Mouse (Mus musculus): ENCODE data around the gene 2310061I04Rik. TPM values are rescaled to one million over a fixed set of nuclear protein-coding genes. Genes with fewer than 3 reads are reported as not detected.

Gene 2310061I04Rik
- polyA plus RNA-seq, 1 experiment from 2014 or later, result 15.6 TPM

- Histone ChIP-seq H3K27ac (ENCODE audit: low read depth) (no peak overlapping the region), H3K9me3 (ENCODE audit: low read length) (no peaks in the 10 kb centered on the region), H3K4me2 (ENCODE audit: low read depth, low read length) (no peak overlapping the region), H3K36me3 (replicated peaks; ENCODE audit: insufficient read depth, low read length) (peaks cover 75% of the 10 kb centered on the region), H3K4me3 (ENCODE audit: low read depth, low read length) (no peak overlapping the region), H3K27me3 (ENCODE audit: insufficient read depth, low read length) (no peaks in the 10 kb centered on the region), H3K4me1 (ENCODE audit: insufficient read depth) (peaks cover 4% of the 10 kb centered on the region; the same call in 1 of the 2 replicates), H3K9ac (replicated peaks) (no peak overlapping the region)
- ATAC-seq, result no peak
- DNase-seq, result no peak
- WGBS (ENCODE audit: insufficient replicate concordance), result 58% methylated on average over 1 of the region's 1 CpGs
- TF ChIP-seq CTCF (IDR thresholded peaks at IDR 0.05; ENCODE audit: low read depth) (peak; percentile 36), EP300 (IDR thresholded peaks at IDR 0.05; ENCODE audit: low read depth) (no peak)
These were observed 49.1 kb downstream of the 2310061I04Rik start for GRCm38 (mm10) chr17:35848112-35848511.

GRCm38 (mm10) chr17:35843514-35843913 lies 53.7 kb downstream of the 2310061I04Rik start:
- no peak overlapping the region for H3K9ac ChIP-seq (replicated peaks)
- ATAC-seq, result no peak
- 89% methylated on average over 3 of the region's 3 CpGs for whole genome bisulfite sequencing (ENCODE audit: insufficient replicate concordance)
- H3K27ac ChIP-seq (ENCODE audit: low read depth), result no peak overlapping the region
- H3K36me3 ChIP-seq (replicated peaks; ENCODE audit: insufficient read depth, low read length), result peaks cover 37% of the 10 kb centered on the region
- no peak for DNase-seq
- H3K9me3 ChIP-seq (ENCODE audit: low read length), result no peaks in the 10 kb centered on the region
- H3K4me3 ChIP-seq (ENCODE audit: low read depth, low read length), result no peak overlapping the region
- no peak overlapping the region for H3K4me2 ChIP-seq (ENCODE audit: low read depth, low read length)
- H3K4me1 ChIP-seq (ENCODE audit: insufficient read depth), result peaks cover 25% of the 10 kb centered on the region
- no peaks in the 10 kb centered on the region for H3K27me3 ChIP-seq (ENCODE audit: insufficient read depth, low read length)
- TF ChIP-seq EP300 (IDR thresholded peaks at IDR 0.05; ENCODE audit: low read depth) (no peak), CTCF (IDR thresholded peaks at IDR 0.05; ENCODE audit: low read depth) (peak; percentile 48)

MicroRNAs encoded within 50 kb of the gene (microRNA counts, 519-probe panel; counts per million panel counts)
- microRNA mmu-miR-1894-3p, result not detected
- microRNA mmu-miR-1894-5p, result not detected

Small RNAs within 50 kb of the gene (microRNA-seq; reads per million reads assigned to microRNA genes)
- gene Gm28033 (2.8 reads per million), gene Mir1894 (not detected)

Other genes with a start within 250 kb of the 2310061I04Rik start
- 4.6 and 5.0 TPM in 2 replicates for gene Vars2, start 229.8 kb downstream of the 2310061I04Rik start, polyA plus RNA-seq (2015; fragmentation: Nextera tagmentation; extraction: Ambion mirVana)
- gene Gtf2h4, start 223.7 kb downstream of the 2310061I04Rik start, polyA plus RNA-seq (2015; fragmentation: Nextera tagmentation; extraction: Ambion mirVana), result 14.1 and 15.2 TPM in 2 replicates
- gene Ddr1, start 192.8 kb downstream of the 2310061I04Rik start, polyA plus RNA-seq (2015; fragmentation: Nextera tagmentation; extraction: Ambion mirVana), result 2.2 and 2.3 TPM in 2 replicates
- gene Ier3, start 75.7 kb downstream of the 2310061I04Rik start, polyA plus RNA-seq (2015; fragmentation: Nextera tagmentation; extraction: Ambion mirVana), result 15.4 and 18.6 TPM in 2 replicates
- gene Flot1, start 74.2 kb downstream of the 2310061I04Rik start, polyA plus RNA-seq (2015; fragmentation: Nextera tagmentation; extraction: Ambion mirVana), result 25.9 and 31.3 TPM in 2 replicates
- 198 and 213 TPM in 2 replicates for gene Tubb5, start 59.1 kb downstream of the 2310061I04Rik start, polyA plus RNA-seq (2015; fragmentation: Nextera tagmentation; extraction: Ambion mirVana)
- 2.5 and 3.3 TPM in 2 replicates for gene Mdc1, start 55.9 kb downstream of the 2310061I04Rik start, polyA plus RNA-seq (2015; fragmentation: Nextera tagmentation; extraction: Ambion mirVana)
- 15.5 and 15.8 TPM in 2 replicates for gene Nrm, start 36.1 kb downstream of the 2310061I04Rik start, polyA plus RNA-seq (2015; fragmentation: Nextera tagmentation; extraction: Ambion mirVana)
- gene Ppp1r18, start 31.8 kb downstream of the 2310061I04Rik start, polyA plus RNA-seq (2015; fragmentation: Nextera tagmentation; extraction: Ambion mirVana), result 14.1 and 15.3 TPM in 2 replicates
- gene Dhx16, start 17.6 kb downstream of the 2310061I04Rik start, polyA plus RNA-seq (2015; fragmentation: Nextera tagmentation; extraction: Ambion mirVana), result 14.3 and 15.6 TPM in 2 replicates
- gene Atat1, start 12.6 kb upstream of the 2310061I04Rik start, polyA plus RNA-seq (2015; fragmentation: Nextera tagmentation; extraction: Ambion mirVana), result 3.4 and 4.8 TPM in 2 replicates
- gene Mrps18b, start 19.0 kb upstream of the 2310061I04Rik start, polyA plus RNA-seq (2015; fragmentation: Nextera tagmentation; extraction: Ambion mirVana), result 81.2 and 82.4 TPM in 2 replicates
- 10.0 and 15.9 TPM in 2 replicates for gene Ppp1r10, start 19.0 kb upstream of the 2310061I04Rik start, polyA plus RNA-seq (2015; fragmentation: Nextera tagmentation; extraction: Ambion mirVana)
- 37.8 and 47.7 TPM in 2 replicates for gene Abcf1, start 72.3 kb upstream of the 2310061I04Rik start, polyA plus RNA-seq (2015; fragmentation: Nextera tagmentation; extraction: Ambion mirVana)
- gene Gnl1, start 82.4 kb upstream of the 2310061I04Rik start, polyA plus RNA-seq (2015; fragmentation: Nextera tagmentation; extraction: Ambion mirVana), result 9.5 and 10.8 TPM in 2 replicates
- gene Prr3, start 82.8 kb upstream of the 2310061I04Rik start, polyA plus RNA-seq (2015; fragmentation: Nextera tagmentation; extraction: Ambion mirVana), result 6.1 and 6.3 TPM in 2 replicates
- 4.6 and 5.4 TPM in 2 replicates for gene H2-T24, start 123.1 kb upstream of the 2310061I04Rik start, polyA plus RNA-seq (2015; fragmentation: Nextera tagmentation; extraction: Ambion mirVana)
- 113 and 120 TPM in 2 replicates for gene H2-T23, start 135.4 kb upstream of the 2310061I04Rik start, polyA plus RNA-seq (2015; fragmentation: Nextera tagmentation; extraction: Ambion mirVana)
- 16.2 and 17.1 TPM in 2 replicates for gene H2-T22, start 145.3 kb upstream of the 2310061I04Rik start, polyA plus RNA-seq (2015; fragmentation: Nextera tagmentation; extraction: Ambion mirVana)
- gene Gm6034, start 145.5 kb upstream of the 2310061I04Rik start, polyA plus RNA-seq (2015; fragmentation: Nextera tagmentation; extraction: Ambion mirVana), result not detected in 2 replicates
- gene Gm11127, start 160.9 kb upstream of the 2310061I04Rik start, polyA plus RNA-seq (2015; fragmentation: Nextera tagmentation; extraction: Ambion mirVana), result 0.12 TPM in 1 of 2 replicates, not detected in the other
- gene Gm19684, start 224.2 kb upstream of the 2310061I04Rik start, polyA plus RNA-seq (2015; fragmentation: Nextera tagmentation; extraction: Ambion mirVana), result not detected in 2 replicates
- not detected in 2 replicates for gene Gm7030, start 232.0 kb upstream of the 2310061I04Rik start, polyA plus RNA-seq (2015; fragmentation: Nextera tagmentation; extraction: Ambion mirVana)

Measured in liver, postnatal 0 days (tissue).